Mouse (Mus musculus) MEL (cell line): Measurements from ENCODE around the gene Tubgcp4. TPM values are rescaled to one million over a fixed set of nuclear protein-coding genes. Genes with fewer than 3 reads are reported as not detected.

Source experiments
- DNase-seq: peaks from one replicate; pipeline ENCODE4 v3.0.0; 2011; ENCODE audit warnings: low read depth, low spot score
- H3K27ac ChIP-seq: 2 replicates; pipeline ENCODE4 v1.5.1; 2012; ENCODE audit warnings: low read depth, mild to moderate bottlenecking, control low read depth, low read length, moderate library complexity; ENCODE audit not compliant: control insufficient read depth
- H3K27me3 ChIP-seq, 2 experiments: fragments of 150-350 bp in 1 of 2; sonication (generic) in 1 of 2; 2 replicates each; pipeline ENCODE4 v1.6.1; 2012; ENCODE audit warnings: low read length in 2 of 2, mild to moderate bottlenecking in 2 of 2, improper control_type of control experiment in 1 of 2, moderate library complexity in 1 of 2; ENCODE audit not compliant: insufficient read depth in 2 of 2, control insufficient read depth in 1 of 2
- H3K36me3 ChIP-seq, 2 experiments: 2 replicates each; pipeline ENCODE4 v1.6.1; 2012 to 2014; ENCODE audit warnings: low read length in 2 of 2, improper control_type of control experiment in 1 of 2, inconsistent platforms in 1 of 2, mild to moderate bottlenecking in 1 of 2; ENCODE audit not compliant: insufficient read depth in 2 of 2, control insufficient read depth in 1 of 2
- H3K4me1 ChIP-seq, 2 experiments: fragments of 150-350 bp in 1 of 2; sonication (generic) in 1 of 2; 2 replicates each; pipeline ENCODE4 v1.6.1; 2012; ENCODE audit warnings: low read length in 2 of 2, improper control_type of control experiment in 1 of 2, mild to moderate bottlenecking in 1 of 2; ENCODE audit not compliant: insufficient read depth in 2 of 2, control insufficient read depth in 1 of 2
- H3K4me3 ChIP-seq, 2 experiments: fragments of 150-350 bp in 1 of 2; sonication (generic) in 1 of 2; 2 replicates each; pipeline ENCODE4 v1.5.1; 2012; ENCODE audit warnings: low read depth in 2 of 2, low read length in 2 of 2, mild to moderate bottlenecking in 2 of 2, moderate library complexity in 2 of 2, control low read depth in 1 of 2, improper control_type of control experiment in 1 of 2; ENCODE audit not compliant: control insufficient read depth in 1 of 2, insufficient read depth in 1 of 2
- H3K79me2 ChIP-seq: 2 replicates; pipeline ENCODE4 v1.6.1; 2012; ENCODE audit warnings: mild to moderate bottlenecking, low read length, moderate library complexity; ENCODE audit not compliant: control insufficient read depth, poor library complexity, insufficient read depth
- H3K9ac ChIP-seq: 2 replicates; pipeline ENCODE4 v1.6.1; 2012; ENCODE audit warnings: low read depth, mild to moderate bottlenecking, control low read depth, low read length, moderate library complexity; ENCODE audit not compliant: control insufficient read depth, poor library complexity, severe bottlenecking
- H3K9me3 ChIP-seq: fragments of 150-350 bp; sonication (generic); replicated peaks from 2 replicates; pipeline ENCODE4 v1.6.1; 2012; ENCODE audit warnings: mild to moderate bottlenecking, low read length, improper control_type of control experiment, moderate library complexity; ENCODE audit not compliant: insufficient read depth
- BHLHE40 ChIP-seq: IDR thresholded peaks from 2 replicates; pipeline ENCODE4 v1.6.1; 2012; ENCODE audit warnings: low read depth, mild to moderate bottlenecking, inconsistent platforms, low read length, improper control_type of control experiment, borderline replicate concordance
- CHD2 ChIP-seq: IDR thresholded peaks from 2 replicates; pipeline ENCODE4 v1.6.1; 2011; ENCODE audit warnings: low read length, improper control_type of control experiment
- E2F4 ChIP-seq: IDR thresholded peaks from 2 replicates; pipeline ENCODE4 v1.6.1; 2011; ENCODE audit warnings: low read depth, low read length, improper control_type of control experiment, borderline replicate concordance
- JUND ChIP-seq: IDR thresholded peaks from 2 replicates; pipeline ENCODE4 v1.6.1; 2011; ENCODE audit warnings: low read depth, mild to moderate bottlenecking, improper control_type of control experiment, low read length
- KAT2A ChIP-seq: conservative IDR thresholded peaks from 2 replicates; pipeline ENCODE4 v1.6.1; 2012; ENCODE audit warnings: low read depth, low read length, improper control_type of control experiment, inconsistent platforms
- MYB ChIP-seq: IDR thresholded peaks from 2 replicates; pipeline ENCODE4 v1.6.1; 2011; ENCODE audit warnings: mild to moderate bottlenecking, low read depth, low read length, improper control_type of control experiment
- NRF1 ChIP-seq: IDR thresholded peaks from 2 replicates; pipeline ENCODE4 v1.6.1; 2014; ENCODE audit warnings: low read depth, mild to moderate bottlenecking, inconsistent platforms, low read length, improper control_type of control experiment, moderate library complexity; ENCODE audit not compliant: poor library complexity, insufficient read depth, severe bottlenecking
- POLR2AphosphoS2 ChIP-seq: IDR thresholded peaks from 2 replicates; pipeline ENCODE4 v1.6.1; 2011; ENCODE audit warnings: low read length, improper control_type of control experiment
- POLR2AphosphoS5 ChIP-seq: IDR thresholded peaks from 2 replicates; pipeline ENCODE4 v1.6.1; 2012; ENCODE audit warnings: low read depth, borderline replicate concordance, mild to moderate bottlenecking, inconsistent platforms, low read length, moderate library complexity, mixed read lengths
- RAD21 ChIP-seq: IDR thresholded peaks from 2 replicates; pipeline ENCODE4 v1.6.1; 2011; ENCODE audit warnings: mild to moderate bottlenecking, low read depth, low read length, improper control_type of control experiment
- SIN3A ChIP-seq: IDR thresholded peaks from 2 replicates; pipeline ENCODE4 v1.6.1; 2012; ENCODE audit warnings: low read length, improper control_type of control experiment, inconsistent platforms
- SMC3 ChIP-seq: IDR thresholded peaks from 2 replicates; pipeline ENCODE4 v1.6.1; 2011; ENCODE audit warnings: low read depth, low read length, improper control_type of control experiment
- TAL1 ChIP-seq: IDR thresholded peaks from 2 replicates; pipeline ENCODE4 v1.6.1; 2012; ENCODE audit warnings: mild to moderate bottlenecking, inconsistent platforms, low read length, moderate library complexity, mixed read lengths
- TCF12 ChIP-seq: IDR thresholded peaks from 2 replicates; pipeline ENCODE4 v1.6.1; 2014; ENCODE audit warnings: low read depth, mild to moderate bottlenecking, inconsistent platforms, low read length, improper control_type of control experiment, moderate library complexity
- UBTF ChIP-seq: IDR thresholded peaks from 2 replicates; pipeline ENCODE4 v1.6.1; 2012; ENCODE audit warnings: low read depth, mild to moderate bottlenecking, inconsistent platforms, low read length, improper control_type of control experiment, moderate library complexity, borderline replicate concordance; ENCODE audit not compliant: insufficient read depth
- USF1 ChIP-seq: IDR thresholded peaks from 2 replicates; pipeline ENCODE4 v1.6.1; 2014; ENCODE audit warnings: low read depth, mild to moderate bottlenecking, inconsistent platforms, low read length, improper control_type of control experiment, moderate library complexity
- ZMIZ1 ChIP-seq: IDR thresholded peaks from 2 replicates; pipeline ENCODE4 v1.6.1; 2012; ENCODE audit warnings: low read depth, mild to moderate bottlenecking, inconsistent platforms, low read length, improper control_type of control experiment, moderate library complexity
- polyA plus RNA-seq, 2 experiments: library from polyadenylated mRNA; stranded (reverse) in 1 of 2; unstranded in 1 of 2; fragments of >175 nt in 1 of 2; fragments of >200 nt in 1 of 2; gene quantifications; 2 replicates each; pipeline versions ENCODE4 v1.2.1 to v1.2.4; 2012; ENCODE audit warnings: low replicate concordance in 2 of 2, low read depth in 1 of 2; ENCODE audit not compliant: insufficient read length in 2 of 2, insufficient read depth in 1 of 2, missing spikeins in 1 of 2
- total RNA-seq: library from RNA; depleted of rRNA; stranded (reverse); fragments of 300-350 nt; gene quantifications from 2 replicates; pipeline ENCODE4 v1.2.3, GENCODE M21; 2012

Gene Tubgcp4
- total and polyA plus RNA-seq, 3 experiments: 31.3 to 38.9 TPM; not detected in 1

GRCm38 (mm10) chr2:121127536-121127935 is 42.9 kb upstream of the Tubgcp4 start:
- Histone ChIP-seq H3K36me3 (peaks cover 0 to 7% of the 10 kb centered on the region in 2 experiments; a peak in 2 of 4 replicates), H3K27ac (no peak overlapping the region), H3K27me3 (no peaks in the 10 kb centered on the region), H3K79me2 (no peaks in the 10 kb centered on the region), H3K9me3 (no peaks in the 10 kb centered on the region), H3K9ac (no peak overlapping the region), H3K4me3 (no peak overlapping the region), H3K4me1 (peaks cover 10 to 12% of the 10 kb centered on the region in 2 experiments)
- TF ChIP-seq MYB: no peak
- no peak for TF ChIP-seq TAL1
- no peak for TF ChIP-seq CHD2
- no peak for TF ChIP-seq SIN3A
- no peak for TF ChIP-seq E2F4
- TF ChIP-seq JUND: no peak
- TF ChIP-seq BHLHE40: no peak
- no peak for TF ChIP-seq TCF12
- no peak for TF ChIP-seq USF1
- no peak for TF ChIP-seq SMC3
- TF ChIP-seq RAD21: no peak
- TF ChIP-seq POLR2AphosphoS5: no peak
- no peak for TF ChIP-seq KAT2A
- no peak for TF ChIP-seq NRF1
- no peak for DNase-seq

- TF ChIP-seq UBTF: no peak
- no peak for TF ChIP-seq BHLHE40
- no peak for TF ChIP-seq NRF1
- no peak for TF ChIP-seq TCF12
- TF ChIP-seq SMC3: no peak
- TF ChIP-seq ZMIZ1: no peak
- no peak for TF ChIP-seq USF1
- TF ChIP-seq POLR2AphosphoS2: no peak
- Histone ChIP-seq H3K4me3 (no peak overlapping the region), H3K4me1 (peaks cover 12 to 15% of the 10 kb centered on the region in 2 experiments), H3K36me3 (peaks cover 0 to 9% of the 10 kb centered on the region in 2 experiments; a peak in 2 of 4 replicates), H3K27ac (no peak overlapping the region), H3K9me3 (no peaks in the 10 kb centered on the region), H3K27me3 (no peaks in the 10 kb centered on the region), H3K79me2 (no peaks in the 10 kb centered on the region), H3K9ac (no peak overlapping the region)
- DNase-seq: no peak
Measured at GRCm38 (mm10) chr2:121128865-121129620, 41.4 kb upstream of the Tubgcp4 start.
